Mouse (Mus musculus): Measurements from ENCODE around the gene Cbx6.

DNA sequence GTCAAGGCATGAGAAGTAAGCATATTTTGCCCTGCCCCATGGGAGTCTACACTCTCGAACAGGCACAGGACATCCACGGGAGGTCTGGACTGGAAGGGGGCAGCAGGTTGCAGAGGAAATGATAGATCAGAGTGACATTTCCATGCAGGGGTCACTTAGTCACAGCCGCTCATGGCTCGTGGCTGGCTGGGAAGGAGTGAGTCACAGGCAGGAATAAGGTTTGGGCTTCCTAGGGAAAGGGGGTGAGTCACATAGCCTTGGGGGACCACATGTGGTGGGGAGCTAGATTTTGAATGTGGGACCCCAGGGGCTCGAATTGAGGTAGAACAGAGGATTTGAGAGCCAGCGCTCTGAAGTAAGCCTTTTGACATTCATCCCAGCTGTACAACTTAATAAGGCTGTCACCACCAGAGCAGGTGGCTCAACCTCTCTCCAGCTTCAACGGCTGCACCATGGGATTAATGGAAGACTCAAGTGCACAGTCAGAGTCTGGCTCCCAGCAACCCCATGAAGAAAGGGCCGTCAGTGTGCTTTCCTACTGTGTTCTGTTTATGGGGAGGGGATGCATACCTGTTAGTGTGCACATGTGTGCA is 20.7 kb downstream of the Cbx6 start:
- TF ChIP-seq POLR2A (IDR thresholded peaks at IDR 0.05; ENCODE audit: insufficient read depth, low read depth, low read length) (no peak), CTCF (IDR thresholded peaks at IDR 0.05; ENCODE audit: insufficient read depth, low read depth, low read length) (no peak)
